37 mouse cellular contexts compared by ENCODE assay signal in the genomic region with DNA sequence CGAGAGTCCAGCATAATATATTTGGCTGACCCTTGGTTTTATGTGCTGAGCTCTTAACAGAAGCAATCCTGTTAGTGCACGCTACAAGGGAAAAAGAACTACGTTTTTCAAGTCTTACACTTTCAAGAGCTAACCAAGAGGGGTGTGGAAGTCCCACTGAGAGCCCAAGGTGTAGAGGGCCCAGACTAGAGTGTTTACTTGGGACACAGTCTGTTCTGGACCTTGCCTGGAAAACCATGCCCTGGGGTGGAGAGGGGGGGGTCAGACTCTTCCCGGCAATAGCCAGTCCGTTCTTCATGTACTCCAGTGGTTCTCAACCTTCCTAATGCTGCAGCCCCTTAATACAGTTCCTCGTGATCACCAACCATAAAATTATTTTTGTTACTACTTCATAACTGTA. TPM values are rescaled to one million over a fixed set of nuclear protein-coding genes. Genes with fewer than 3 reads are reported as not detected.
DNase-seq lines count a peak whose midpoint lies in the region; ATAC-seq and TF ChIP-seq lines count a peak whose summit lies in the region.
"Had no signal": no experiment of that assay in that cellular context is flagged by ENCODE, and none has a peak within 500 bp of the region (broad histone marks: within the 10 kb centered on the region; RNA-seq: fewer than 3 reads in every experiment).

No protein-coding gene starts in this region.

- no peak overlapping the region for H3K9ac ChIP-seq in kidney, embryonic 15.5 days
- H3K9ac ChIP-seq in lung, embryonic 14.5 days, result no peak overlapping the region
- H3K9ac ChIP-seq: embryonic facial prominence, embryonic 12.5 days; intestine, embryonic 15.5 days; limb, embryonic 13.5 days; midbrain, embryonic 15.5 days had no signal

- TF ChIP-seq POLR2A in kidney, adult 2 months (IDR thresholded peaks at IDR 0.05; ENCODE audit: low read depth, low read length), result no peak

- no peak for TF ChIP-seq CTCF in gastrocnemius, adult 2 months (IDR thresholded peaks at IDR 0.05)
- TF ChIP-seq CTCF in kidney, adult 2 months (conservative IDR thresholded peaks at IDR 0.05; ENCODE audit: insufficient read depth, insufficient read length, low read depth, low read length), result no peak
- no peak for TF ChIP-seq CTCF in lung, embryonic 14.5 days (IDR thresholded peaks at IDR 0.05; ENCODE audit: low read depth)

- peak overlapping the region; percentile 79 for H3K27ac ChIP-seq in gastrocnemius, adult 2 months
- H3K27ac ChIP-seq in kidney, embryonic 15.5 days, result no peak overlapping the region
- no peak overlapping the region for H3K27ac ChIP-seq in kidney, adult 2 months (ENCODE audit: insufficient read depth, low read depth, low read length)
- H3K27ac ChIP-seq in lung, embryonic 14.5 days (ENCODE audit: low read depth), result no peak overlapping the region
- H3K27ac ChIP-seq: embryonic facial prominence, embryonic 12.5 days; intestine, embryonic 15.5 days; limb, embryonic 13.5 days; midbrain, embryonic 10.5 days; midbrain, embryonic 15.5 days had no signal

- 90% methylated on average over 6 of the region's 6 CpGs for WGBS in kidney, embryonic 15.5 days
- WGBS in kidney, adult 2 months, result 67% methylated on average over 6 of the region's 6 CpGs
- WGBS in lung, embryonic 14.5 days, result 62% methylated on average over 6 of the region's 6 CpGs

- H3K9me3 ChIP-seq in kidney, embryonic 15.5 days (replicated peaks), result no peaks in the 10 kb centered on the region
- no peaks in the 10 kb centered on the region for H3K9me3 ChIP-seq in lung, embryonic 14.5 days (ENCODE audit: low read depth, low read length)
- H3K9me3 ChIP-seq: embryonic facial prominence, embryonic 12.5 days; intestine, embryonic 15.5 days; limb, embryonic 13.5 days; midbrain, embryonic 10.5 days; midbrain, embryonic 15.5 days had no signal

- H3K4me3 ChIP-seq in gastrocnemius, adult 2 months, result peak overlapping the region; percentile 74
- no peak overlapping the region for H3K4me3 ChIP-seq in kidney, embryonic 15.5 days (replicated peaks)
- no peak overlapping the region for H3K4me3 ChIP-seq in kidney, adult 2 months (ENCODE audit: insufficient read depth, low read depth, low read length)
- H3K4me3 ChIP-seq in lung, embryonic 14.5 days (ENCODE audit: low read depth, low read length), result peak overlapping the region; percentile 55
- H3K4me3 ChIP-seq: embryonic facial prominence, embryonic 12.5 days; intestine, embryonic 15.5 days; limb, embryonic 13.5 days; midbrain, embryonic 10.5 days; midbrain, embryonic 15.5 days had no signal

- intact Hi-C loops in gastrocnemius, adult 2 months (cut with DNase I), result no loop called here

- ATAC-seq in kidney, embryonic 15.5 days (replicated peaks; ENCODE audit: low FRiP score), result no peak
- no peak for ATAC-seq in lung, embryonic 14.5 days (ENCODE audit: insufficient read depth)
- ATAC-seq in activated CD4-positive, CD25-positive, alpha-beta regulatory T cell, adult 4 months, result no peak
- ATAC-seq: forebrain, embryonic 14.5 days; hindbrain, embryonic 16.5 days; intestine, embryonic 15.5 days; midbrain, embryonic 15.5 days had no signal

- H3K4me2 ChIP-seq in kidney, embryonic 15.5 days, result 0 out of 2 replicates have a peak overlapping the region, but pooled peaks have one; percentile 3
- peak overlapping the region; percentile 72 for H3K4me2 ChIP-seq in lung, embryonic 14.5 days
- H3K4me2 ChIP-seq: embryonic facial prominence, embryonic 12.5 days; intestine, embryonic 15.5 days; liver, embryonic 11.5 days; midbrain, embryonic 15.5 days had no signal

- H3K27me3 ChIP-seq in kidney, embryonic 15.5 days, result no peaks in the 10 kb centered on the region
- H3K27me3 ChIP-seq in kidney, adult 2 months (replicated peaks; ENCODE audit: control insufficient read depth, insufficient read depth, low read length), result no peaks in the 10 kb centered on the region
- H3K27me3 ChIP-seq in lung, embryonic 14.5 days (ENCODE audit: insufficient read depth, low read length), result no peaks in the 10 kb centered on the region
- H3K27me3 ChIP-seq: embryonic facial prominence, embryonic 12.5 days; limb, embryonic 13.5 days; midbrain, embryonic 15.5 days had no signal

- H3K4me1 ChIP-seq in kidney, embryonic 15.5 days, result peaks cover 17% of the 10 kb centered on the region
- peaks cover 9% of the 10 kb centered on the region; the same call in 1 of the 2 replicates for H3K4me1 ChIP-seq in kidney, adult 2 months (ENCODE audit: control insufficient read depth, insufficient read depth, low read length)
- peaks cover 18% of the 10 kb centered on the region; the same call in 1 of the 2 replicates for H3K4me1 ChIP-seq in lung, embryonic 14.5 days (ENCODE audit: insufficient read depth)

- H3K36me3 ChIP-seq in kidney, embryonic 15.5 days, result no peaks in the 10 kb centered on the region
- H3K36me3 ChIP-seq in kidney, adult 2 months (ENCODE audit: control insufficient read depth, insufficient read depth, low read length), result no peaks in the 10 kb centered on the region
- no peaks in the 10 kb centered on the region for H3K36me3 ChIP-seq in lung, embryonic 14.5 days (ENCODE audit: insufficient read depth)
- H3K36me3 ChIP-seq: embryonic facial prominence, embryonic 12.5 days; intestine, embryonic 15.5 days; limb, embryonic 13.5 days; midbrain, embryonic 10.5 days; midbrain, embryonic 15.5 days had no signal

- DNase-seq in gastrocnemius, adult 2 months, result peak; percentile 21
- DNase-seq in gastrocnemius, adult 18-20 months (ENCODE audit: low spot score), result no peak
- no peak for DNase-seq in kidney, adult 2 months
- DNase-seq in lung, embryonic 14.5 days, result no peak
- peak; percentile 84 for DNase-seq in lung, postnatal 25 days (ENCODE audit: low spot score)
- no peak for DNase-seq in ovary, postnatal 36 days (ENCODE audit: low spot score)
- DNase-seq: cerebellum, adult 11-12 months; cerebellum, adult 9-11 months; embryo, embryonic 11 days; kidney, adult 9 months; kidney, postnatal 25 days; thymus, adult 2 months; thymus, postnatal 36 days had no signal

RNA-seq across cellular contexts. Expression of a gene that starts 1.6 kb away (rescaled TPM):
- total RNA-seq in gastrocnemius, adult 2 months (2021), result 1 to 10 TPM; 3.1 to 3.3 TPM
- total RNA-seq in gastrocnemius, adult 18-20 months (2021), result 1 to 10 TPM; 2.5 to 3.7 TPM
- 13.4 and 16.1 TPM in 2 replicates for polyA plus RNA-seq in kidney, embryonic 15.5 days (2015; fragmentation: Nextera tagmentation; extraction: Ambion mirVana)
- 9.5 and 11.3 TPM in 2 replicates for polyA plus RNA-seq in kidney, adult 2 months (2012; rRNA removed)
- 48.8 TPM in 2 replicates for polyA plus RNA-seq in lung, embryonic 14.5 days (2014; fragmentation: Nextera tagmentation; extraction: Ambion mirVana)
- polyA plus RNA-seq in activated CD4-positive, CD25-positive, alpha-beta regulatory T cell, adult 4 months (2017; shearing (Covaris generic)), result under 1 TPM in 1 of 2 experiments, not detected in 1; 0.19 TPM
- total RNA-seq: megakaryocyte progenitor cell, adult 5-6 weeks had no signal

RNA-seq across cellular contexts. Expression of a gene that starts 8.5 kb away (rescaled TPM):
- total RNA-seq in gastrocnemius, adult 2 months (2021), result 10 to 100 TPM in 1 of 2 experiments, 1 to 10 TPM in 1; 7.8 to 19.5 TPM
- 10 to 100 TPM; 10.7 to 11.6 TPM for total RNA-seq in gastrocnemius, adult 18-20 months (2021)
- 2.2 TPM in 2 replicates for polyA plus RNA-seq in kidney, embryonic 15.5 days (2015; fragmentation: Nextera tagmentation; extraction: Ambion mirVana)
- 0.68 and 0.75 TPM in 2 replicates for polyA plus RNA-seq in kidney, adult 2 months (2012; rRNA removed)
- 4.2 and 4.5 TPM in 2 replicates for polyA plus RNA-seq in lung, embryonic 14.5 days (2014; fragmentation: Nextera tagmentation; extraction: Ambion mirVana)
- not detected for polyA plus RNA-seq in activated CD4-positive, CD25-positive, alpha-beta regulatory T cell, adult 4 months (2017; shearing (Covaris generic))
- total RNA-seq: CH12.LX had no signal
- polyA plus RNA-seq: C2C12; hindbrain, embryonic 11.5 days had no signal

RNA-seq across cellular contexts. Expression of a gene that starts 22.8 kb away (rescaled TPM):
- total RNA-seq in gastrocnemius, adult 2 months (2021), result not detected
- total RNA-seq in gastrocnemius, adult 18-20 months (2021), result not detected
- 3.1 and 4.3 TPM in 2 replicates for polyA plus RNA-seq in kidney, embryonic 15.5 days (2015; fragmentation: Nextera tagmentation; extraction: Ambion mirVana)
- polyA plus RNA-seq in kidney, adult 2 months (2012; rRNA removed), result 13.0 and 15.0 TPM in 2 replicates
- not detected in 2 replicates for polyA plus RNA-seq in lung, embryonic 14.5 days (2014; fragmentation: Nextera tagmentation; extraction: Ambion mirVana)
- polyA plus RNA-seq in activated CD4-positive, CD25-positive, alpha-beta regulatory T cell, adult 4 months (2017; shearing (Covaris generic)), result not detected
- total RNA-seq: CH12.LX; ES-E14; gastrocnemius, adult 8-10 months; gastrocnemius, postnatal 4 days; heart, adult 8-10 months; layer of hippocampus, adult 18-20 months; layer of hippocampus, postnatal 14 days; left cerebral cortex, adult 8-10 months; left cerebral cortex, postnatal 36 days; megakaryocyte progenitor cell, adult 5-6 weeks had no signal
- polyA plus RNA-seq: C2C12; embryonic facial prominence, embryonic 12.5 days; forebrain, embryonic 14.5 days; heart, embryonic 14.5 days; hindbrain, embryonic 11.5 days; hindbrain, embryonic 16.5 days; limb, embryonic 13.5 days; liver, embryonic 11.5 days; midbrain, embryonic 10.5 days; midbrain, embryonic 15.5 days had no signal

RNA-seq across cellular contexts. Expression of a gene that starts 35.6 kb away (rescaled TPM):
- total RNA-seq in gastrocnemius, adult 2 months (2021), result 1 to 10 TPM; 4.3 to 5.7 TPM
- total RNA-seq in gastrocnemius, adult 18-20 months (2021), result 1 to 10 TPM; 4.7 to 6.5 TPM
- polyA plus RNA-seq in kidney, embryonic 15.5 days (2015; fragmentation: Nextera tagmentation; extraction: Ambion mirVana), result 21.1 and 25.3 TPM in 2 replicates
- polyA plus RNA-seq in kidney, adult 2 months (2012; rRNA removed), result 11.3 and 11.5 TPM in 2 replicates
- 19.4 and 21.2 TPM in 2 replicates for polyA plus RNA-seq in lung, embryonic 14.5 days (2014; fragmentation: Nextera tagmentation; extraction: Ambion mirVana)
- polyA plus RNA-seq in activated CD4-positive, CD25-positive, alpha-beta regulatory T cell, adult 4 months (2017; shearing (Covaris generic)), result 10 to 100 TPM; 23.1 to 29.6 TPM

RNA-seq across cellular contexts. Expression of a gene that starts 39.1 kb away (rescaled TPM):
- 1 to 10 TPM in 1 of 2 experiments, under 1 TPM in 1; 0.43 to 1.1 TPM for total RNA-seq in gastrocnemius, adult 2 months (2021)
- total RNA-seq in gastrocnemius, adult 18-20 months (2021), result under 1 TPM; 0.64 to 0.71 TPM
- polyA plus RNA-seq in kidney, embryonic 15.5 days (2015; fragmentation: Nextera tagmentation; extraction: Ambion mirVana), result 0.14 and 0.31 TPM in 2 replicates
- polyA plus RNA-seq in kidney, adult 2 months (2012; rRNA removed), result 0.25 and 0.33 TPM in 2 replicates
- 0.24 and 0.61 TPM in 2 replicates for polyA plus RNA-seq in lung, embryonic 14.5 days (2014; fragmentation: Nextera tagmentation; extraction: Ambion mirVana)
- not detected for polyA plus RNA-seq in activated CD4-positive, CD25-positive, alpha-beta regulatory T cell, adult 4 months (2017; shearing (Covaris generic))
- total RNA-seq: megakaryocyte progenitor cell, adult 5-6 weeks had no signal
- polyA plus RNA-seq: heart, embryonic 14.5 days; liver, embryonic 16.5 days had no signal

Comparison
In these comparisons a context has a peak if more than half of its experiments do, and no peak if none do; other contexts are left out.
1. DNase-seq: peak in gastrocnemius, adult 2 months (single experiment) and lung, postnatal 25 days (single experiment); none in gastrocnemius, adult 18-20 months (single experiment), kidney, adult 2 months (single experiment), lung, embryonic 14.5 days (single experiment) and ovary, postnatal 36 days (single experiment).
2. H3K4me3 ChIP-seq: peak in gastrocnemius, adult 2 months (single experiment) and lung, embryonic 14.5 days (single experiment); none in kidney, embryonic 15.5 days (single experiment) and kidney, adult 2 months (single experiment).